Mouse (Mus musculus) myocyte (in vitro differentiated cells): ENCODE measurements around the gene Zscan22.

Source experiments
- E2F4 ChIP-seq: IDR thresholded peaks from one replicate; pipeline ENCODE4 v1.6.1; 2011; ENCODE audit warnings: mild to moderate bottlenecking, control low read depth, moderate library complexity; ENCODE audit not compliant: insufficient read depth
- MAX ChIP-seq: IDR thresholded peaks from one replicate; pipeline ENCODE4 v1.6.1; 2011; ENCODE audit warnings: low read depth, mild to moderate bottlenecking, control low read depth
- MYOG ChIP-seq, 3 experiments: IDR thresholded peaks; one replicate each; pipeline ENCODE4 v1.6.1; 2011; ENCODE audit warnings: control low read depth in 2 of 3, low read depth in 2 of 3, mild to moderate bottlenecking in 2 of 3; ENCODE audit not compliant: insufficient read length in 2 of 3, control insufficient read depth in 1 of 3, insufficient read depth in 1 of 3
- POLR2A ChIP-seq: IDR thresholded peaks from one replicate; pipeline ENCODE4 v1.6.1; 2011; ENCODE audit warnings: low read depth, mild to moderate bottlenecking, control low read depth, moderate library complexity; ENCODE audit not compliant: insufficient read length
- POLR2AphosphoS2 ChIP-seq: IDR thresholded peaks from one replicate; pipeline ENCODE4 v1.6.1; 2011; ENCODE audit warnings: low read depth, control low read depth; ENCODE audit not compliant: insufficient read length
- TCF12 ChIP-seq: IDR thresholded peaks from one replicate; pipeline ENCODE4 v1.6.1; 2011; ENCODE audit warnings: mild to moderate bottlenecking, control low read depth; ENCODE audit not compliant: poor library complexity, insufficient read depth, severe bottlenecking
- TCF3 ChIP-seq: IDR thresholded peaks from one replicate; pipeline ENCODE4 v1.6.1; 2011; ENCODE audit warnings: low read depth, control low read depth; ENCODE audit not compliant: insufficient read length

GRCm38 (mm10) chr7:12897655-12898410 lies at the start of gene Zscan22:
- TF ChIP-seq E2F4 = no peak
- peak; percentile 64 for TF ChIP-seq POLR2A
- TF ChIP-seq MAX = no peak
- no peak for TF ChIP-seq TCF12
- peak in 1 of 3 experiments; percentile 6 for TF ChIP-seq MYOG (IDR thresholded peaks at IDR 0.05; ENCODE audit: control insufficient read depth in 1 of 3, insufficient read depth in 1 of 3, insufficient read length in 2 of 3, low read depth in 2 of 3)
- no peak for TF ChIP-seq TCF3
- TF ChIP-seq POLR2AphosphoS2 = peak; percentile 68
